Mouse (Mus musculus) CD8-positive naive resting alpha-beta T cell, adult 57 days (primary cell): ENCODE measurements around the gene Rack1. TPM values are rescaled to one million over a fixed set of nuclear protein-coding genes. Genes with fewer than 3 reads are reported as not detected.

Source experiments
- total RNA-seq: library from RNA; stranded (reverse); gene quantifications from one replicate; pipeline ENCODE4 v1.2.4, GENCODE M21; 2023

Rack1 gene
- total RNA-seq, result 2,261 TPM

DNA sequence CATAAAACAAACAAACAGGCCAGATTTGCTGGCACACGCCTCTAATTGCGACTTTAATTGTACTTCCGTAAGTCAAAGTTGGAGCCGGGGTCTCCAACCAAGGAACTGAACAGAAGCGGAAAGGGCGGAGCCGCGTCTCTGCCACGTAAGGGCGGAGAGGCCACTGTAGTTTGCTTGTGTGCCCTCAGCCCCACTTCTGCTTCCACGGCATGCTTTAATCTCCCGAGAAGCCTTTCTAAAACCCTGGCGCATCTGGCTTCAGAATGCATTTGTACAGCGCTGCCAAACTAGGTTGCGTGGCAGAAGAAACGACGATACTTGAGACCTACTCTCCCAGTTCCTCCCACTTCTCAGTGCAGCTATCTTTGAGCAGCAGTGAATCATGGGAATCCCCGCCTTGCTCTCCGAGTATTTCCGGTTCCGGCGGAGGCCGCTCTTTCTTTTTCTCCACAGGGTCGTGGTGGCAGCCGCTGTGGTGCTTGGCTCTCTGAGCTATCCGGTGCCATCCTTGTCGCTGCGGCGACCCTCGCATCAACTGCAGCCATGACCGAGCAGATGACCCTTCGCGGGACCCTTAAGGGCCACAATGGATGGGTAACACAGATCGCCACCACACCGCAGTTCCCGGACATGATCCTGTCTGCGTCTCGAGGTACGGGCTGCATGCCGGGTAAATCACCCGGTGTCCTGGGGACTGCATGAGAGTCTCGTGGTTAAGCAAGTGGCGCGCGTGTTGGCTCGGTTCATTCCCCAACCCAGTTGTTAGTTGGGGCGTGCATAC, at the start of gene Rack1:
Gene Rack1, plus strand, starts transcription at position 412 of the 781 bp plus-strand sequence.

DNA sequence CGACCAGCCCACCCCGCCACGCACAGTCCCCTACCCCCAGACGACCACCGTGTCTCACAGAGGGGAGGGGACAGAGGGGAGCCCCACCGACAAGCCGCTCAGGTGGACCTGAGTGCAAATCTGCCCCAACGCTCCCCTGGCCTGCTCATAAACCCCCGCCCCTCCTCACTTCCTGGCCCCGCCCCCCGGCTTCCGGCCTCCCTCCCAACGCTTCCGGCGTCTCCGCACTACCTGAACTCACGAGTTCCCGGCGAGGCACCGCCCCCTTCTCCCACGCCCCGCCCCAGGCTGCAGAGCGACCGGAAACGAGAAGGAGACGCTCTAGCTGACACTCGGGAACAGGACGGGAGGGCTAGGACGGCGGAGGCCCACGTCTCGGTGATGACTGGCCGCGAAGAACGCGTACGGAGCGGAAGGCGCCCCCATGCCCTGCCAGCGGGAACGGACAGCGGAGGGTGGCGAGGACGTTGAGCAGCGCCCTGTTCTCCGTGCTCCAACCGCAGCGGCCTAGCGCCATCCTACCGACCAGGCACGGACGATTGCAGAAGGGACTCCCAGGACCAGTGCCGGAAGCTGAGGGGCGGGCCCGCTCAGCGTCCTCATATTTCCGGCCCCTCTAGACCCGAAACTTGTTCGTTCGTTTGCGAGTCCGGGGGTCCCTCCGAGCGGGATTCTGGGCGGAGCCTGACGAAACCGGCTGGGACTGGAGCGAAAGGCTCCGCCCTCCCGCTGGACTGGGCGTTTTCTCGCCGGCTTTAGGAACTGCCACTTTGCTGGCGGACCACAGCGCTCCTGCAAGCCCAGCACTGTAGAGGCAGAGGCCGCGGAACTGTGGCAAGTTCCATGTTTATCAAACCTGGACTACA, 16.9 kb downstream of the Rack1 start, which contains the start of gene Trim41:
Gene Trim41, minus strand, starts transcription at position 554 of the 866 bp plus-strand sequence.

DNA sequence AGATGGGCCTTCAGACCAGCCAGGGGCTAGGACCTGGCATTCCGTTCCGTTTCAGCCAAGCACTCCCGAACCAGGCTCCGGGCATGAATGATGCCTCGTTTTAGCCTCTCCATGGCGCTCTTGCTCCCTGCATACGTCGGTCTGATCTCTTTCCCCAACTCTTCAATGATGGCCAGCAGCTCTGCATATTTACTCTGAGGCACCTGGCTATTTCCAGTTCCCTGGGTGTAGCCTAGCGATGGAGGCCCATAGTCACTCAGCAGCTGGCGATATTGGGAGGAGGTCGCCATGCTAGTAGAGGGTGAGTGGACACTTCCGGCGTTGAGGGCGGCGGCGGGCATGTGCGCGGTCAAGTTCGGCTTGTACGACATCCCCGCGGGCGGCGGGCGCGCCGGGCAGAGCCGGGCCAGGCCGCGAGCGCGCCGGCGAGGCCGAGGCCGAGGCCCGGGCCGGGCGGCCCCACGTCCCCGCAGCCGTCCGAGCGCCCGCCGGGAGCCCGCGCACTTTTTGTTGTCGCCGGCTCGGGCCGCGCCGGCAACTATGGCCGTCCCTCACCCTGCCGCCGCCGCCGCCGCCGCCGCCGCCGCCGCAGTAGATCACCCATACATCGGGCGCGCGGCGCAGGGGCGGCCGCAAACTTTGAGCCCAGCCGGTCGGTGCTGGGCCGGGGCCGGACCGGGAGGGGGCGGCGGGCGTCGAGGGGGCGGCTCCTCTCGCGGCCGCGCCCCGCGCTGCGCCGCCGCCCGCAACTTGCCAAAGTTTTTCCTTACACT, 26.0 kb downstream of the Rack1 start, which contains the start of the genes Trim7 and Gm12184:
Gene Trim7, plus strand, starts transcription at position 162 of the 773 bp plus-strand sequence.
Gene Gm12184, minus strand, starts transcription at position 677 of the 773 bp plus-strand sequence.

Other genes starting within 250 kb of the Rack1 start
- 28.7 TPM for gene Trim41, start 17.0 kb downstream of the Rack1 start, total RNA-seq
- 15.4 TPM for gene Trim7, start 25.8 kb downstream of the Rack1 start, total RNA-seq
- gene Gm12184, start 26.3 kb downstream of the Rack1 start, total RNA-seq, result 0.55 TPM
- gene Irgm1, start 71.4 kb downstream of the Rack1 start, total RNA-seq, result 49.6 TPM
- 17.5 TPM for gene Gm5431, start 101.9 kb downstream of the Rack1 start, total RNA-seq
- gene Psme2b, start 145.9 kb downstream of the Rack1 start, total RNA-seq, result 32.2 TPM
- 1.0 TPM for gene Olfr56, start 178.6 kb downstream of the Rack1 start, total RNA-seq
- gene 9930111J21Rik1, start 179.1 kb downstream of the Rack1 start, total RNA-seq, result 63.7 TPM
- gene Gm12185, start 191.9 kb downstream of the Rack1 start, total RNA-seq, result 50.9 TPM
- gene Tgtp1, start 193.8 kb downstream of the Rack1 start, total RNA-seq, result 115 TPM